Mouse (Mus musculus): ENCODE measurements around the gene Rasa2.

DNA sequence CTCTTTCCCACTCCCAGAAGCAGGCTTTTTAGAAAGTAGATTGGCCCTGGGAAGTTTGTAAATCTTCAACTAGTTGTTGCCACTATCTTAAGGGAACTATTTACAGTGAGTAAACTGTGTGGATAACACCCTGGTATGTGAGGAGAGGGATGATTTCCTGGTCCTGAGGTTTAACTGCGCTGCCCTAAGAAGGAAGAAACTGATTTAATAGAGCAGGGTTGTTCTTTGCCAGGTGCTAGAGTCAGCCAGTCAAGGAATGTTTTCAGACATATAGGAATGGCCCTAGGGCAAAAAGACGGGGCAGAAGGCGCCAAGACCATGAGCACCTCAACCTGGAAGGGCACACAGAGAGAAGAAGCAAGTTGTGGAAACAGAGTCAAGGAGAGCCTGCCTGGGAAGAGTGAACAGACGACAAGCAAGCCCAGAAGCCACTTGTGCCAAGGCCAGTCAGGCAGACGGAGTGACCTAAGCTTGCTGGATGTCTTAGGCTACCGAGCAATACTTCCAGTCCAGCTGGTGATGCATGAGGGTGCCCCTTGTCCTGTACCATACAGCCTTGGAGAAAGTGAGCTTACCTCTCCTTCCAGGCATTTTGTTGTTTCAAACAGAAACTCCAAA lies 765 bp upstream of the Rasa2 start:
- TF ChIP-seq MXI1 (IDR thresholded peaks at IDR 0.05; ENCODE audit: low read depth, low read length) (no peak), POLR2A (IDR thresholded peaks at IDR 0.05; ENCODE audit: low read depth, low read length) (no peak), ETS1 (conservative IDR thresholded peaks at IDR 0.05; ENCODE audit: low read depth, low read length) (no peak), CTCF (conservative IDR thresholded peaks at IDR 0.05 in 1 of 2, IDR thresholded peaks at IDR 0.05 in 1 of 2; ENCODE audit: low read depth in 2 of 2, low read length in 2 of 2) (no peak), TCF12 (IDR thresholded peaks at IDR 0.05; ENCODE audit: low read depth, low read length) (no peak), HCFC1 (IDR thresholded peaks at IDR 0.05; ENCODE audit: low read depth, low read length) (no peak), EP300 (IDR thresholded peaks at IDR 0.05; ENCODE audit: low read length) (no peak), BHLHE40 (IDR thresholded peaks at IDR 0.05; ENCODE audit: low read depth, low read length) (no peak), MAZ (IDR thresholded peaks at IDR 0.05; ENCODE audit: low read depth, low read length) (no peak), KAT2A (IDR thresholded peaks at IDR 0.05; ENCODE audit: insufficient replicate concordance, low read length) (no peak), MAX (IDR thresholded peaks at IDR 0.05; ENCODE audit: low read length) (no peak), NRF1 (IDR thresholded peaks at IDR 0.05; ENCODE audit: low read depth, low read length) (no peak), CHD1 (IDR thresholded peaks at IDR 0.05; ENCODE audit: low read depth, low read length) (no peak), ZNF384 (IDR thresholded peaks at IDR 0.05; ENCODE audit: low read depth, low read length) (no peak)
